Mouse (Mus musculus) lung, postnatal 0 days (tissue): ENCODE results near the gene Trp53. TPM values are rescaled to one million over a fixed set of nuclear protein-coding genes. Genes with fewer than 3 reads are reported as not detected.

Source experiments
- ATAC-seq: fragments of 200-750 bp; cut with Nextera tagmentation; 2 replicates; pipeline ENCODE4 v1.8.0; 2017; ENCODE audit warnings: moderate library complexity
- DNase-seq: peaks from one replicate; pipeline ENCODE4 v3.0.0-alpha.2; 2016; ENCODE audit warnings: low spot score
- H3K27ac ChIP-seq: fragments of 300-500 bp; sonication (generic); 2 replicates; pipeline ENCODE4 v1.5.1; 2014; ENCODE audit warnings: antibody characterized with exemption, mild to moderate bottlenecking, low read length, mixed read lengths
- H3K27me3 ChIP-seq: fragments of 300-500 bp; sonication (generic); replicated peaks from 2 replicates; pipeline ENCODE4 v1.6.1; 2014; ENCODE audit warnings: low read length, mixed read lengths; ENCODE audit not compliant: insufficient read depth
- H3K36me3 ChIP-seq: fragments of 300-500 bp; sonication (generic); 2 replicates; pipeline ENCODE4 v1.6.1; 2014; ENCODE audit warnings: low read length, mixed read lengths; ENCODE audit not compliant: insufficient read depth
- H3K4me1 ChIP-seq: fragments of 300-500 bp; sonication (generic); 2 replicates; pipeline ENCODE4 v1.6.1; 2014; ENCODE audit warnings: antibody characterized with exemption, low read depth, low read length, mixed read lengths; ENCODE audit not compliant: insufficient read depth
- H3K4me2 ChIP-seq: fragments of 300-500 bp; sonication (generic); replicated peaks from 2 replicates; pipeline ENCODE4 v1.6.1; 2014; ENCODE audit warnings: low read depth, mild to moderate bottlenecking, low read length, moderate library complexity, mixed read lengths
- H3K4me3 ChIP-seq: fragments of 300-500 bp; sonication (generic); 2 replicates; pipeline ENCODE4 v1.5.1; 2014; ENCODE audit warnings: low read depth, low read length
- H3K9ac ChIP-seq: fragments of 300-500 bp; sonication (generic); replicated peaks from 2 replicates; pipeline ENCODE4 v1.6.1; 2014; ENCODE audit warnings: low read depth, mild to moderate bottlenecking
- H3K9me3 ChIP-seq: fragments of 300-500 bp; sonication (generic); 2 replicates; pipeline ENCODE4 v1.6.1; 2016; ENCODE audit warnings: low read length, mixed read lengths
- CTCF ChIP-seq: IDR thresholded peaks from 2 replicates; pipeline ENCODE4 v1.5.1; 2016; ENCODE audit warnings: antibody characterized with exemption, mild to moderate bottlenecking
- EP300 ChIP-seq: IDR thresholded peaks from 2 replicates; pipeline ENCODE4 v1.6.1; 2016; ENCODE audit warnings: antibody characterized with exemption, mild to moderate bottlenecking, control low read depth
- WGBS: fragments of 180-500 bp; shearing (Covaris S2); extraction: QIAGEN DNeasy Blood & Tissue Kit; methylation state at CpG from one replicate; pipeline ENCODE4 v1.1.7; 2014; 5-methylcytosine and 5-hydroxymethylcytosine counted together
- polyA plus RNA-seq: library from polyadenylated mRNA; unstranded; fragments of >200 nt; fragmentation: Nextera tagmentation; extraction: Ambion mirVana; gene quantifications from 2 replicates; pipeline ENCODE4 v1.2.1, GENCODE M21; 2015

The Trp53 gene
- polyA plus RNA-seq, 1 experiment from 2014 or later: 39.8 TPM

DNA sequence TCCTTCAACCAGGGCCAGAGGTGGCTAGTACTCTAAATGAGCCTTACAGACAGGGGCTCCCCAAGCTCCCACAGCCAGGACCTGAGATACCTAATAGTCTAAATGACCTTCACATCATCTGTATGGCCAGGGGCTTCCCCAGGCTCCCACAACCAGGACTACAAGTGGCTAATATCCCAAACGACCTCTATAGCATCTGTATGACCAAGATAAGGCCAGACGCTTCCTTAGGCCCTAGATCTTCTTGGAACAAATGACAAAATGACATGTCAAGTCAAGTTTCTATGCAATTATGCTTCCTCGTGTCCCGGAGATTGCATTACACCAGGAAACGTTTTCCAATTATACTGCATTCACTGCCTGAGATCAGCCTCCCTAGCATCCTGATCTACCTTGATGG, 3.9 kb upstream of the Trp53 start:
- H3K9ac ChIP-seq: no peak overlapping the region

DNA sequence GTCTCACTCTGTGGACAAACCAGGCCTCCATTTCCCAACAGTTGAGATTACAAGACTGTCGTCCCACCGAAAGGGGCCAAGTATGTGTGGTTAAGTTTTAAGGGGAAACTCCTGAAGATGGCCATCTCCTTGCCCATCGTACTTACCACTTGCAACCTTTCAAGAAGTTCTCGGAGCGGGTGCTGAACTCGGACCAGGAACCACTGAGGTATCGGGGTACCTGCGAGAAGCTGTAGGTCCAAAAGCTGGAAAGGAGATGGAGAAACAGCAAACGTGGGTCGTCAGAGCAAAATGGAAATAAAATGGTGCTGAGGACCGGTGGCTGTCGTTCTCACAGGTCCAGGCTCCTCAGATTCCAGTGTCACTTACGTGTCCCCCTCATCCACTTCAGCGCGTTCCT, 1.9 kb upstream of the Trp53 start:
- Histone ChIP-seq H3K4me2 (peak overlapping the region; percentile 91), H3K27ac (no peak overlapping the region), H3K9ac (peak overlapping the region; percentile 41), H3K4me1 (peaks cover 5% of the 10 kb centered on the region; the same call in 1 of the 2 replicates), H3K36me3 (no peaks in the 10 kb centered on the region), H3K4me3 (peak overlapping the region; percentile 51), H3K27me3 (no peaks in the 10 kb centered on the region), H3K9me3 (no peaks in the 10 kb centered on the region)
- 10% methylated on average over 15 of the region's 15 CpGs for WGBS
- TF ChIP-seq EP300 (no peak), CTCF (no peak)
- DNase-seq (no peak), ATAC-seq (no peak)

More for the DNA sequence above, 3.9 kb upstream of the Trp53 start:
- Histone ChIP-seq H3K27me3 (no peaks in the 10 kb centered on the region), H3K36me3 (no peaks in the 10 kb centered on the region), H3K4me1 (peaks cover 5% of the 10 kb centered on the region; the same call in 1 of the 2 replicates), H3K4me3 (no peak overlapping the region), H3K4me2 (no peak overlapping the region), H3K27ac (no peak overlapping the region), H3K9me3 (no peaks in the 10 kb centered on the region)
- no peak for ATAC-seq
- no peak for DNase-seq
- WGBS: 57% methylated on average over 5 of the region's 5 CpGs
- TF ChIP-seq EP300: no peak
- no peak for TF ChIP-seq CTCF

- H3K36me3 ChIP-seq: no peaks in the 10 kb centered on the region
- peak overlapping the region; percentile 46 for H3K9ac ChIP-seq
- TF ChIP-seq CTCF (peak; percentile 100), EP300 (peak; percentile 58; the same call in 1 of the 2 replicates)
- ATAC-seq (peak; percentile 92), DNase-seq (peak; percentile 100)
- H3K9me3 ChIP-seq: no peaks in the 10 kb centered on the region
- no peaks in the 10 kb centered on the region for H3K27me3 ChIP-seq
- H3K27ac ChIP-seq: peak overlapping the region; percentile 96
- peak overlapping the region; percentile 51 for H3K4me3 ChIP-seq
- peaks cover 5% of the 10 kb centered on the region; the same call in 1 of the 2 replicates for H3K4me1 ChIP-seq
- H3K4me2 ChIP-seq: peak overlapping the region; percentile 92
- under 1% methylated on average over 39 of the region's 39 CpGs for WGBS
Observed at GRCm38 (mm10) chr11:69579128-69580017, 786 bp upstream of the Trp53 start.

DNA sequence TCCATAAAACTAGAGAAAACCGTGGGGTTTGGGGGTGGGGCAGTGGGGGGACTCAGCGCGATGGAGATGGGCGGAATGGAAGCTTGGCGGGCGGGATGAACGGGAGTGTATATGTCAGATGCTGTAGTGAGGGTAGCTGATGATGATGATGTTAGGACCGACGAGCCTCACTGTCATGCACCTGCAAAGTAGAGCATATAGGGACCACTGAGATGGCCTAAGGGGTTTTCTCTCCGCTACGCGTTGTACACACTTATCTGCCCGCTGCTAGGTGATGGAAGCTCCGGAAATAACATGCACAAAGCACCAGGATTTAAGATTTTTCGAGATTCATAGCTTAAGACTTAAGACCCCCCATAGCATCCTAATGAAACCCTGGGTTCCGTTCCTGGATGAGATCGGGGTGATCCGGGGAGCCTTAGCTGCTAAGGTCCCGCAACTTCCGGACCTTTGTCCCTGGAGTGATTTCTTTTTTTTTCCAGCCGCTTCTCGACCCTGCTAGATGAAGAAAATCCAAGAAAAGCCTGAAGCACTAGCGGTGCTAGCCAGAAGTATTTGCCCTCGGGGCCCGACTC, 500 bp downstream of the Trp53 start:
- under 1% methylated on average over 25 of the region's 25 CpGs for WGBS
- Histone ChIP-seq H3K9ac (peak overlapping the region; percentile 46), H3K36me3 (no peaks in the 10 kb centered on the region), H3K9me3 (no peaks in the 10 kb centered on the region), H3K4me2 (peak overlapping the region; percentile 92), H3K27me3 (no peaks in the 10 kb centered on the region), H3K27ac (peak overlapping the region; percentile 96), H3K4me3 (peak overlapping the region; percentile 51), H3K4me1 (peaks cover 5% of the 10 kb centered on the region; the same call in 1 of the 2 replicates)
- ATAC-seq (no peak), DNase-seq (peak; percentile 34)
- TF ChIP-seq CTCF: no peak
- TF ChIP-seq EP300: no peak

DNA sequence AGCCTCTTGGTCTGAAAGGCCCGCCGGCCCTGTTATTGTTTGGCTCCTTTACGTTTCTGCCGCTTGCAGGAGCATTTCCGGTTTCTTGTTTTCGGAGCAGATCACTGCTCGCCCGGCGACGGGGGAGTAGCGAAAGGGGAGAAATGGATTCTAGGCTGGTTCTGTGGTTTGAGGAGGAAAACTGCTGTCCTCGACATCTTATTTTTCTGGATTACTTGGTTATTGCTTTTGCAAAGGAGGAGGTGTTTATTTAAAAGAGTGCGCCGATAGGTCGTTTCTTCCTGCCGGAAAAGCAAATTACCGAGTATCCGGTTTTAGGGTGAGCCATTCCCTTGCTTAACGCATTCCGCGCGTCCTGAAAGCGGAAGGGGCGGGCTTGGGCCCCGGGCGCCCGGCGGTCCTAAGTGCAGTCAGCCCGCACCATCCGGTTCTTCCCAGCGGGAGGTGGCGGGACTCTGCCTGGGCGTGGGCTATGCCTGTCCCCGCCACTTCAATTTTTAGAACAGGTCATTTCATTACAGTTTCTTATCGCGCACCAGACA, 1.1 kb downstream of the Trp53 start:
- H3K27ac ChIP-seq: peak overlapping the region; percentile 96
- peaks cover 5% of the 10 kb centered on the region; the same call in 1 of the 2 replicates for H3K4me1 ChIP-seq
- no peaks in the 10 kb centered on the region for H3K9me3 ChIP-seq
- no peaks in the 10 kb centered on the region for H3K36me3 ChIP-seq
- peak overlapping the region; percentile 51 for H3K4me3 ChIP-seq
- peak overlapping the region; percentile 92 for H3K4me2 ChIP-seq
- DNase-seq: peak; percentile 98
- under 1% methylated on average over 36 of the region's 36 CpGs for WGBS
- TF ChIP-seq EP300 (peak; percentile 85), CTCF (no peak)
- ATAC-seq: peak; percentile 84
- H3K9ac ChIP-seq: peak overlapping the region; percentile 46
- H3K27me3 ChIP-seq: no peaks in the 10 kb centered on the region

GRCm38 (mm10) chr11:69581814-69582213, 1.7 kb downstream of the Trp53 start:
- no peak for ATAC-seq

More at GRCm38 (mm10) chr11:69581814-69582213, 1.7 kb downstream of the Trp53 start:
- peak overlapping the region; percentile 96 for H3K27ac ChIP-seq
- under 1% methylated on average over 8 of the region's 8 CpGs for WGBS
- H3K36me3 ChIP-seq: no peaks in the 10 kb centered on the region
- H3K9ac ChIP-seq: peak overlapping the region; percentile 30
- DNase-seq: peak; percentile 53
- no peaks in the 10 kb centered on the region for H3K27me3 ChIP-seq
- no peaks in the 10 kb centered on the region for H3K9me3 ChIP-seq
- TF ChIP-seq EP300 (no peak), CTCF (0 out of 2 replicates have a peak, but pooled peaks have one; percentile 7)
- H3K4me1 ChIP-seq: peaks cover 5% of the 10 kb centered on the region; the same call in 1 of the 2 replicates
- H3K4me3 ChIP-seq: peak overlapping the region; percentile 51
- H3K4me2 ChIP-seq: peak overlapping the region; percentile 92
